Comparison of ENCODE assay signal across 8 mouse cellular contexts in the genomic region with DNA sequence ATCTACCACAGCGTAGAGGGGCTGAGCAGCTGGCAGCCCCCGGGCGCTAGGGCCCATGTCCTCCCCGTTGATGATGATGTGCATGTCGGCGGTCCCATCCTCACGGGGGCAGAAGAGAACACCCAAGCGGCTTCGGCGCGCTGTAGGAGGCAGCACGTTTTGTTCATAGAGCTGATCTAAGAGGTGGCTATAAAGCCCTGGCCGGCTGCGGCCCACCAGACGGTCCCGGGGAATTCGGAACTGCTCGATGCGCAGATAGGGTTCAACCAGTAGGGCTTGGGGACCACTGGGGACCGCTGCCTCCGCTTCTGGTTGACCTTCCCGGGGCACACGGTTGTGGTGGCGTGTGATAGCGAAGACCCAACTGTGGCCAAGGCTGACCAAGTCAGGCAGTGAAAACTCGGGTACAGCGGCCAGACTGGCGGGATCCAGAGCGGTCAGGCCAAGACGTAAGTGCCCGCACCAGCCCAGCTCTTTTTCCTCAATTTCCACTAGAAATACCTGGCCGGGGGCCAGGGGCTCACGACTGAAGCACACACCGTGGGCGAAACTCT. TPM values are rescaled to one million over a fixed set of nuclear protein-coding genes. Genes with fewer than 3 reads are reported as not detected.
DNase-seq lines count a peak whose midpoint lies in the region; ATAC-seq and TF ChIP-seq lines count a peak whose summit lies in the region.

TSS of gene Ctsa (plus strand) at position 126 of the 554 bp plus-strand sequence.

- peaks cover 20% of the 10 kb centered on the region for H3K79me2 ChIP-seq in C2C12 (ENCODE audit: control insufficient read depth, insufficient read depth)

- H3K9ac ChIP-seq in heart, embryonic 11.5 days (ENCODE audit: low read depth, low read length) = peak within 1 kb of the TSS; percentile 96
- H3K9ac ChIP-seq in kidney, embryonic 15.5 days = peak within 1 kb of the TSS; percentile 70

- H3ac ChIP-seq in C2C12 (ENCODE audit: control insufficient read depth, insufficient read length, low read depth) = peak within 1 kb of the TSS; percentile 86

- ATAC-seq in heart, embryonic 11.5 days (replicated peaks; ENCODE audit: insufficient number of reproducible peaks, low FRiP score, low TSS enrichment) = peak; percentile 56
- ATAC-seq in kidney, embryonic 15.5 days (replicated peaks; ENCODE audit: low FRiP score) = peak; percentile 79

- under 1% methylated on average over 35 of the region's 35 CpGs for WGBS in heart, embryonic 11.5 days (ENCODE audit: insufficient replicate concordance)
- 1% methylated on average over 35 of the region's 35 CpGs for WGBS in kidney, embryonic 15.5 days

- H3K9me3 ChIP-seq in erythroblast, embryonic 14.5 days (ENCODE audit: control insufficient read depth, low read length) = no peaks in the 10 kb centered on the region
- H3K9me3 ChIP-seq in heart, embryonic 11.5 days (replicated peaks; ENCODE audit: control insufficient read depth, low read length) = no peaks in the 10 kb centered on the region
- H3K9me3 ChIP-seq in kidney, embryonic 15.5 days (replicated peaks) = no peaks in the 10 kb centered on the region

- peak within 1 kb of the TSS; percentile 60 for H3K4me3 ChIP-seq in C2C12 (ENCODE audit: insufficient read depth, poor library complexity, severe bottlenecking)
- peak within 1 kb of the TSS; percentile 67 for H3K4me3 ChIP-seq in erythroblast, embryonic 14.5 days (replicated peaks)
- peak within 1 kb of the TSS; percentile 72 for H3K4me3 ChIP-seq in heart, embryonic 11.5 days (ENCODE audit: low read depth, low read length)
- H3K4me3 ChIP-seq in kidney, embryonic 15.5 days (replicated peaks) = peak within 1 kb of the TSS; percentile 71

- H3K79me3 ChIP-seq in C2C12 (ENCODE audit: low read depth) = peaks cover 8% of the 10 kb centered on the region

- H3K36me3 ChIP-seq in C2C12 (ENCODE audit: control insufficient read depth, insufficient read depth) = peaks cover 6% of the 10 kb centered on the region
- peaks cover 34% of the 10 kb centered on the region for H3K36me3 ChIP-seq in erythroblast, embryonic 14.5 days (ENCODE audit: control insufficient read depth)
- H3K36me3 ChIP-seq in heart, embryonic 11.5 days (ENCODE audit: control insufficient read depth, insufficient read depth, low read length) = peaks cover 7% of the 10 kb centered on the region; the same call in 1 of the 2 replicates
- peaks cover 39% of the 10 kb centered on the region for H3K36me3 ChIP-seq in kidney, embryonic 15.5 days

- TF ChIP-seq CTCF in C2C12 (IDR thresholded peaks at IDR 0.05; ENCODE audit: control insufficient read depth, insufficient read depth, insufficient read length) = peak; percentile 72

- H3K27ac ChIP-seq in heart, embryonic 11.5 days (ENCODE audit: low read depth, low read length) = peak within 1 kb of the TSS; percentile 97
- H3K27ac ChIP-seq in kidney, embryonic 15.5 days = peak within 1 kb of the TSS; percentile 84

- peaks cover 34% of the 10 kb centered on the region for H3K4me1 ChIP-seq in erythroblast, embryonic 14.5 days (ENCODE audit: control insufficient read depth)
- H3K4me1 ChIP-seq in heart, embryonic 11.5 days (ENCODE audit: control insufficient read depth, insufficient read depth, low read length) = peaks cover 10% of the 10 kb centered on the region
- peaks cover 25% of the 10 kb centered on the region for H3K4me1 ChIP-seq in kidney, embryonic 15.5 days

- no peaks in the 10 kb centered on the region for H3K27me3 ChIP-seq in C2C12 (ENCODE audit: control insufficient read depth, insufficient read depth, insufficient read length)
- H3K27me3 ChIP-seq in erythroblast, embryonic 14.5 days (ENCODE audit: control insufficient read depth) = no peaks in the 10 kb centered on the region
- H3K27me3 ChIP-seq in heart, embryonic 11.5 days (ENCODE audit: control insufficient read depth, insufficient read depth, low read length) = no peaks in the 10 kb centered on the region
- no peaks in the 10 kb centered on the region for H3K27me3 ChIP-seq in kidney, embryonic 15.5 days

- DNase-seq in brain, adult 2 months (ENCODE audit: low read depth, low spot score) = peak; percentile 87
- DNase-seq in liver = peak; percentile 81
- DNase-seq in monocyte, adult 2 months (ENCODE audit: low read depth in 1 of 2, low spot score in 2 of 2) = peak; percentile 45 to 67
- peak; percentile 57 to 71 for DNase-seq in spleen, postnatal 14 days (ENCODE audit: low spot score in 2 of 2)

- peak within 1 kb of the TSS; percentile 98 for H3K4me2 ChIP-seq in heart, embryonic 11.5 days
- H3K4me2 ChIP-seq in kidney, embryonic 15.5 days = peak within 1 kb of the TSS; percentile 90

TF ChIP-seq in C2C12, 6 proteins besides CTCF, POLR2A, EP300 and RAD21:
- TF ChIP-seq FOSL1 (IDR thresholded peaks at IDR 0.05; ENCODE audit: insufficient read depth, low read length, poor library complexity, severe bottlenecking) (no peak), MYOG (IDR thresholded peaks at IDR 0.05; ENCODE audit: control insufficient read depth, extremely low read depth, insufficient read length) (no peak), USF1 (IDR thresholded peaks at IDR 0.05; ENCODE audit: low read depth) (no peak), MYOD1 (IDR thresholded peaks at IDR 0.05; ENCODE audit: control insufficient read depth, insufficient read length, low read depth) (no peak), CEBPB (IDR thresholded peaks at IDR 0.05; ENCODE audit: low read depth) (no peak), MAX (IDR thresholded peaks at IDR 0.05) (no peak)

RNA-seq across cellular contexts. Expression of gene Ctsa, which starts in this region (rescaled TPM):
- polyA plus RNA-seq in C2C12 (2012; fragmentation: generic; extraction: Trizol) = 160 TPM
- polyA plus RNA-seq in erythroblast, embryonic 14.5 days (2012) = 6.9 and 7.3 TPM in 2 replicates
- 143 and 149 TPM in 2 replicates for polyA plus RNA-seq in heart, embryonic 11.5 days (2014; fragmentation: Nextera tagmentation; extraction: Ambion mirVana)
- polyA plus RNA-seq in kidney, embryonic 15.5 days (2015; fragmentation: Nextera tagmentation; extraction: Ambion mirVana) = 160 and 170 TPM in 2 replicates

Comparison
In these comparisons a context has a peak if more than half of its experiments do, and no peak if none do; other contexts are left out.
1. Peak in every context shown above with its lines: DNase-seq, ATAC-seq, H3K4me3 ChIP-seq and H3K27ac ChIP-seq.
2. RNA of gene Ctsa (polyA plus RNA-seq): 160 to 170 TPM in kidney, embryonic 15.5 days, 160 TPM in C2C12 (single experiment) and 143 to 149 TPM in heart, embryonic 11.5 days; 6.9 to 7.3 TPM in erythroblast, embryonic 14.5 days; every median in the first group is over 10 times any median in the second.